Mouse (Mus musculus) testis, postnatal 14 days (tissue): ENCODE results near the gene Adgrl3.

Source experiments
- DNase-seq: peaks from one replicate; pipeline ENCODE4 v3.0.0; 2021; ENCODE audit warnings: low spot score

Adgrl3 gene

DNA sequence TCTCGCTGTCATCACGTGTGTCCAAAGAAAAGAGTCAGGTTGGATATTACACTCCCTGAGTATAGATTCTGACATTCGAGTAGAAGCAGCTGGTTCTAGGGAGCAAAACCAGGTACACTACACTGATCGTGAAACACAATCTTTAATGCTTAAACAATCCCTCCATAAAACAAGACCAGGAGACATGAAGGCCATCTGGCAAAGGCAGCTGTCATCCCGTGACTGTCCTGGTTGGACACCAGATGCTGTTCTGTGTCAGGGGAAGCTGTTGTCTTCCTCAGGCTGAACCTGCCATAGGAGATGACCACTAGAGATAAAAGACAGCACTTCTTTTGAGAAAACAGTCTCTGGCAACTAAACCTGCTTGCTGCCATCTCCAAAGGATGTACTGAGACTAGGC is 228.8 kb downstream of the Adgrl3 start:
- DNase-seq = no peak

DNA sequence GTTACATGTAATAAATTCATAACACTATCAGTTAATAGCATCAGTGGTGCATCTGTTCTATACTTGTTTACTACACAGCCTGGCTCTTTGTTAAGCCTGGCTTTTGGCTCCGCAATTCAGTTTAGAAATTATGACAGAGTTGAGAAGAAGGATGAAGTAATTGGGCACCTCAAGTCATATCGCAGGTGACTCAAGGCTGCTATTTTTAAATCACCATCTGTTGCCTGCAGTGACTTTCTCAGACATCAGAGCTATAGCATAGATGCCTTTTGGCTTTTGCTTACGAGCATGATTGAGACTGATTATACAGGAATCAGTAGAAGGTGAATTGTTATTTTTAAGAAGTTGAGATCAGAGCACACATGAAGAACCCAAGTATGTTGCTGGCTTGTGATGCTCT is 236.2 kb downstream of the Adgrl3 start:
- DNase-seq = no peak

DNA sequence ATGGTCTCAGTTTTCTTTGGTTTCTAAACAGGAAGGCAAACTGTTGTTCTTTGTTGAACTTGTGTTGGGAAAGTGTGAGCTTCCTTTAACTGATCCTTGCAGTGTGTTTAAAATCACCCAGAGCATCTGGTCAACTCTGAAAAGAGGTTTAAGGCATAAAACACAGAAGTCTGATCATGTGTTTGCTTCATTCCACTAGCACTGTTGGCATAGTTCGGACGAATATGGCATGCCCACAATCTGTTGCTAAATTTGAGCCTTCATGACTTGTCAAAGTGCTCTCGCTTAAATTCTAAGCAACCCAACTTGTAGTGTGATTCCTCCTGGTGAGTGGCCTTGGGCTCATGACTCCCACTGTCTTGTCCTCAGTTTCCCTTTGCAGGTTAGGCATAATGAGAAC is 249.8 kb downstream of the Adgrl3 start:
- no peak for DNase-seq

DNA sequence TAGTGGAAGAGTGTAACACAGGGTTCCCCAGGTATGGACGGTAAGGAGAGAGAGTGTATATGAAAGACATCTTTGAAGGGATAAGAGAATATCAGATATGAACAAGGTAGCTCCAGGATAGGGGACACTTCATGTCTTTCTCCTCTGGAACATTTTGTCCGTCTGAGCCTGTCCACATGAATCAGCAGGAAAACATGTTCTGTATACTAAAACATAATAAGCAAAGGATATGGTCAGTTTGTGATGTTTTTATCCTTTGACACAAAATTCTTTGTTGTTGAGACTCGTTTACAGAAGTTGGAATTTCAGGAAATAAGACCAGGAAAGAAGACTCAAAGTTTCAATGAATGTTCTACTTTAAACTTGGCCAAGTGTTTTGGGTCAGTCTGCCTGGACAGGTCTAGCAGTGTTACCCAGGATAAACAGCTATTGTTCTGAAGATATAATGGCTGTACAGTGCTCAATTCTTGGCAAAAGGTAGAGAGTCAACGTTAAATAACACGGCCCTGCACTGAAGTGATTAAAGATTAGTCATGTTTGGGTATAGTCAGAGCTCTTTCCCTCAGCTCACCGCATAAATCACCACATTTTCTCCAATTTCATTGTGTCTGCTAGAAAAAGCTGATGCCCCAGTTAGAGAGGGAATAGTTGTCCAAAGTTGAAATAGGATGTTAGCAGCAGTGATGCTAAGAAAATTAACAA is 255.6 kb downstream of the Adgrl3 start:
- DNase-seq = no peak

- no peak for DNase-seq
Measured at GRCm38 (mm10) chr5:81279246-81279645, 259.3 kb downstream of the Adgrl3 start.

GRCm38 (mm10) chr5:81285643-81286042 is 265.7 kb downstream of the Adgrl3 start:
- no peak for DNase-seq

DNA sequence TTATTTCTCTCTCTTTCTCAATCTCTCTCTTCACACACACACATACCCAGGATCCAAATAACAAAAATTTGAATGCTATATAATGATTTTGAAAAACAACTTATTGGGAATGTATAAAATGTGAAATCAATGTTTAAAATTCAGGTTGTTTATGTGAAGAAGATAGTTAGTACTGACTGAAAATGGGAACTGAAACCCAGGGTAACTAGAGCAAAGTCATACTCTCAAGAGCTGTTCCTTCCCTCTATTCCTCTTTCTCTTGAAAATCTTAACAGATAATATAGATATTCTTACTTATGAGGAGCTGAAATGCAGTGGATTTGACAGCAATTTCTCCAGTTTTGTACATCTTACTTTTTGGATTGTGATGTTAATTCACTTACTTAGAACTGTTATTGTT is 281.9 kb downstream of the Adgrl3 start:
- DNase-seq = no peak

DNA sequence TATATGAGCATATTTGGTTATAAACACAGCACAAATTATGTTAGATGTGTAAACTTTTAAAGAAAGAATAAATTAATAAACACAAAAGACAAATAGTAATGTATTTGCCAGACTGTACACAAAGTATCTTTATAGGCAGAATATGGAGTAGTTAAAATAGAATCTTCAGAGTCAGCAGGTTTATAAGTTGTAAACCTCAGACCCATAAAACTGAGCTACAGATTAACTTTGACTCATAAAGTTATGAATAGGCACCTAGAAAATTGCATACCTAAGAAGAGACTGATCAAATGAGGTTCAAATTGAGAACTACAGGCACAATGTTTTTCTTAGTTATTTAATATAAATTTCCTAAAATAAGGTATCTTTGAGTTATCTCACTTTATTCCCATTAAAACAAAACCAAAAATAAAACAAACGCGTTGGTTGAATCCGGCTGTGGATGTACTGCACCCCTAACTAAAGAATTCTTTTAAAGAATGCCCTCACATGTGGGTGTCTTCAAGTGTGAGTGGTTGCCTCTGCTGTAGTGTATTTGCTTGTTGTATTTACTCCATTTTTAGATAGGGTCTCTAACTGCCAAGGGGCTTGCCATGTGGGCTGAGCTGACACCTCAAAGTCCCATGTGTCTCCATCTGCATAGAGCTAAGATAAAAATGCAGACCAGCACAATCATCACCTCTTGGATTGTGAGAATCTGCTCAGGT is 297.6 kb downstream of the Adgrl3 start:
- DNase-seq = no peak

DNA sequence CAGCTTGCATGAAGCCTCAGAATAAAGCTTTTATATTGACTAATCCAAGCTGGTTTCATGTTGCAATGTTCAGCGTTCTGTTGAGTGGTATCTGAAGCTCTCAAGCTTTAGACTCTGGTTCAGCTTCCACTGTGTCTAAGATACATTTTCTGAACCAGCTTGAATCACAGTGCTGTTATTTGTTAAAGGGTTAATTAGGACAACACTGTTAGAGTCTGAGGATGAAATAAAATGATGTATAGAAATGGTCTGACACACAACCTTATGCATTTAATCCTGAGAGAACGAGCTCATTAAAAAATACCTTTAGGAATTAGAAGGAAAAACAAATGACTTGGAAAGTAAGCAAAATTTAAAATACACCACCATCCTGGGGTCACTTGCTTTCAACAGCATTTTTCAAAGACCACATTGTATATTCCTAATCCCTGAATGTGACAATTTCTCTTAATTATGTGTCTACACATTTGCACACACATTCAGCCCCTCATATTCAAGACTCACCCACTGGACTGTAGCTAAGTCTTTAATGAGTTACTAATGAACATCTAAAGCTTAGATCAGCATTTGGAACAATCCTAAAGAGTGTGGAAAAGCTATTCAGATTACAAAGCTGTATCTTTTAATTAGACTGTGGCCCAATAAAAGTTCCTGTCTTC is 301.5 kb downstream of the Adgrl3 start:
- no peak for DNase-seq

- no peak for DNase-seq
Measured at GRCm38 (mm10) chr5:81322064-81322463, 302.1 kb downstream of the Adgrl3 start.

- DNase-seq = no peak
Measured at GRCm38 (mm10) chr5:81326916-81327315, 307.0 kb downstream of the Adgrl3 start.

- no peak for DNase-seq
Measured at GRCm38 (mm10) chr5:81327392-81327791, 307.5 kb downstream of the Adgrl3 start.

DNA sequence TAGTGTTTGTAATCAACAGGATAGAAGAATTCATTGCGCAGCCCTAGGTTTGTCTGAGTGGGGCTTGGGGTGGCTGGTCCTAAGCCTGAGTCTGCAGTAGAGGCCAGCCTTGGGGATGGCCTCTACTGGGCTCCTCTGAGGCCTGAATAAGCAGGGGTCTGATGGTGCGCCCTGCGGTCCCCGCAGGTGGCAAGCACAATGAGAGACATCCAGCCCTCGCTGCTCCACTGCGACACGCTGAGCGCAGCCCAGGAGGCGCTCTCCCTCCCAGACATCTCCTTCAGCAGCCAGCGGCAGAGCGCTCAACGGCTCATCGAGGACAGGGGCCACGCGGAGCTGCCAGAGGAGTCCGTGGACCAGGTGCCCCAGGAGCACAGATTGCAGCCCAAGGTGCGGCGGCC is 309.6 kb downstream of the Adgrl3 start:
- DNase-seq = peak; percentile 8

DNA sequence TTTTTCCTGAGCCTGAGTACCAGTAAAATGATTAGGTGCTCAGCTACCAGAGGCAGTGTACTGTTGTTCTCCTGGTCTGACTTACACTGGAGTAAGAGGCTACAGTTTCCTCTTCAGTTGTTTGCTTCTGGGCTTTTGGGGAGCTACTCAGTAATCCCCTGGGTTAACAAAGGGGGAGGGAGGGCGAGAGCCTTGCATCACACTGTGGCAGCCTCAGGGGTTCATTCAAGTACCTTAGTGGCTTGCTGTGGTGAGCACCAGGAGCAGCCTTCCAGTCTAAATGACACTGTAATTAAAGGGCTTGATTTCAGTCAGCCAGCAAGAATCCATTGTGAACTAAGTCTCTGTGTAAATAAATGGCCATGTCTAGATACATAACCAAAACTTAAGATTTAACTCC is 324.4 kb downstream of the Adgrl3 start:
- no peak for DNase-seq

GRCm38 (mm10) chr5:81345096-81345435 is 325.1 kb downstream of the Adgrl3 start:
- no peak for DNase-seq

DNA sequence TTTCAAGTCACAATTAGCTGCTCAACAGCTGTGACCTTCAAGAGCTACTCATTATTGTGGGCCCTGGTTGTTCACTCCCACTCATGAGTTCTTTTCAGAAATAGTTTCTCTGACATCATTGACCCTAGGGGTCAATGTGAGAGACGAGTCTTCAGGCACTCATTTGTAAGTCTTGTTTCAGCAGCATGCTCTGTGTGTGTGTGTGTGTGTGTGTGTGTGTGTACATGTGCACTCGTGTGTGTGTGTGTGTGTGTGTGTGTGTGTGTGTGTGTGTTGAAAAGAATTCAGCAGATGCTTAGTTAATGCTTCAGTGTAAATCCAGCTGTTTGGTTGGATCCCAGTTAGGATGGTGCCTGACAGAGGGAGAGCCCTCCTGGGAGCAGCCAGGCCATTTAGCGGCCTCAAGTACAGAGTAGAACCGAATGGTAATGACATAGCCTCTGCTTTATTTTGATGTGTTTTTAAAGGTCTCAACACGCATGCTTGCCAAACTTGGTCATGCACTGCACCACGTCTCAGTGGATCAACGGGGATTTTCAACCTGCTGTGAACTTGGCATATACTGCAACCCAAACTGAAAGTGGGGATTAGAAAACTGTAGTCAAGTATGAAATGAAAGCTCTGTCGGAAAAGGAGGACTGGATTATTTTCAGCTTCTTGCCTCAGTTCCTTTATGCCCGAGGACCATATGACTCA is 325.6 kb downstream of the Adgrl3 start:
- no peak for DNase-seq

GRCm38 (mm10) chr5:81347571-81347970 is 327.6 kb downstream of the Adgrl3 start:
- no peak for DNase-seq

GRCm38 (mm10) chr5:81359560-81359959 is 339.6 kb downstream of the Adgrl3 start:
- DNase-seq = no peak

DNA sequence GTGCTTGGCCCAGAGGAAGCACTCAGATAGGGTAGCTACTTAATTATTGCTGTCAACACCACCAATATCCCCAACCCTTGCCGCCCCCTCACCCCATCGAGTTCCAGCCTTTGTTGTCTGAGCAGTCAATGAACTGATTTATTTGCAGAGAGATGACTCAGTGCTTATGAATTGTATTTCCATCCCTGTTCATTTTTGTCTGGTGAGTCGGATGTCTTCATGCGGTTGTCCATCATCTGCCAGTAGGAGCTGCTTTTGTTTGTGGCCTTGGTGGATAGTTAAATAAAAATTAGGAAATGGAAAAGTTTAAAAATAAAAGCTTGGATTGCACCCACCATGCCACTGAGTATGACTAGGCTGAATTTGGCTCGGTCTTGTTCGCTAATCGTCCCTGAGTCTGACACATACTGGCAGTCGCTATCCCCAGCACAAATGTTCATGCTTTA is 344.3 kb downstream of the Adgrl3 start:
- no peak for DNase-seq

GRCm38 (mm10) chr5:81365250-81365649 is 345.3 kb downstream of the Adgrl3 start:
- DNase-seq = no peak

DNA sequence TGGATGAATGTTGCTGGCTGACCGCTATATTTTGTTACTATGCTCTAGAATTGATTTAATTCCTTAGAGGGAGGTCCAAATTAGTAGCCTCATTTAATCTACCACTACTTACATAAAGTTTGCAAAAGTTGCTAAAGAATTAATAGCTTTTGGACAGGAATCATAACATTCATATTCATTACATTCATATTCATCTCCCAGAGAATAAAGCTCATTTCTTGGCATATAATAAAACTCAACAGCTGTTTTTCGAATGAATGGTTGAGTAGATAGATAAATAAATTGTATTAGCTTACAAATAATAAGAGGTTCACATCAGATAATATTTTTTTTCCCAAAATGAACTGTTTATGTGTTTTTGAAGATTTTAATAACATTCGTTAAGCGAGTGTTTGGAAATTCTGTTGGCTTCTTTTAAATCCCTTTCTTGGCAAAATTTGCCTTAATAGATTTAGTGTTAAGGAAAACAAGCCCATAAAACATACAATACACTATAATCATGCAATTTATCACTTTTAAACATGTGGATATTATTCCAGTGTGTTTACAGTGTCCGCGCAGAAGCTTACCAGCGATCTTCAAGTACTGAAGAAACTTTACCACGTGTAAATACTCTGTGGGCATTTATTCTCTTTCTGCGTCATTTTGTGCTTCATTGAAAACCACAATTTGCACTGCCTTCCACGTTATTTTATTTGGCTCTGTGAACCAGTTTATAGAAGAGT is 350.4 kb downstream of the Adgrl3 start:
- no peak for DNase-seq

GRCm38 (mm10) chr5:81375992-81376391 is 356.1 kb downstream of the Adgrl3 start:
- DNase-seq = no peak
